Mouse (Mus musculus) forebrain, embryonic 14.5 days (tissue): ENCODE data around the gene Zic4. TPM values are rescaled to one million over a fixed set of nuclear protein-coding genes. Genes with fewer than 3 reads are reported as not detected.

Source experiments
- ATAC-seq: fragments of 200-750 bp; cut with Nextera tagmentation; 2 replicates; pipeline ENCODE4 v1.8.0; 2017; ENCODE audit warnings: mild to moderate bottlenecking, moderate library complexity
- DNase-seq: peaks from one replicate; pipeline ENCODE4 v3.0.0-alpha.2; 2015; ENCODE audit warnings: low spot score
- H3K27ac ChIP-seq: fragments of 300-500 bp; sonication (generic); 2 replicates; pipeline ENCODE4 v1.5.1; 2014; ENCODE audit warnings: low read depth, mild to moderate bottlenecking, control low read depth, low read length, moderate library complexity
- H3K27me3 ChIP-seq: fragments of 300-500 bp; sonication (generic); replicated peaks from 2 replicates; pipeline ENCODE4 v1.6.1; 2014; ENCODE audit warnings: low read length, control low read depth, mixed read lengths; ENCODE audit not compliant: control insufficient read depth, insufficient read depth
- H3K36me3 ChIP-seq: fragments of 300-500 bp; sonication (generic); 2 replicates; pipeline ENCODE4 v1.6.1; 2014; ENCODE audit warnings: low read length, control low read depth; ENCODE audit not compliant: control insufficient read depth, insufficient read depth
- H3K4me1 ChIP-seq: fragments of 300-500 bp; sonication (generic); 2 replicates; pipeline ENCODE4 v1.6.1; 2014; ENCODE audit warnings: antibody characterized with exemption, low read length, control low read depth; ENCODE audit not compliant: control insufficient read depth, insufficient read depth
- H3K4me2 ChIP-seq: fragments of 300-500 bp; sonication (generic); 2 replicates; pipeline ENCODE4 v1.6.1; 2014; ENCODE audit warnings: mild to moderate bottlenecking, control low read depth, low read length
- H3K4me3 ChIP-seq: fragments of 300-500 bp; sonication (generic); 2 replicates; pipeline ENCODE4 v1.5.1; 2014; ENCODE audit warnings: low read depth, low read length, control low read depth
- H3K9ac ChIP-seq: fragments of 300-500 bp; sonication (generic); 2 replicates; pipeline ENCODE4 v1.6.1; 2014; ENCODE audit warnings: mild to moderate bottlenecking, low read length, control low read depth, moderate library complexity
- H3K9me3 ChIP-seq: fragments of 300-500 bp; sonication (generic); replicated peaks from 2 replicates; pipeline ENCODE4 v1.6.1; 2016; ENCODE audit warnings: low read length, control low read depth, mixed read lengths; ENCODE audit not compliant: control insufficient read depth
- WGBS: fragments of 180-500 bp; shearing (Covaris S2); extraction: QIAGEN DNeasy Blood & Tissue Kit; methylation state at CpG from one replicate; pipeline ENCODE4 v1.1.7; 2014; 5-methylcytosine and 5-hydroxymethylcytosine counted together
- polyA plus RNA-seq: library from polyadenylated mRNA; unstranded; fragments of >200 nt; fragmentation: Nextera tagmentation; extraction: Ambion mirVana; gene quantifications from 2 replicates; pipeline ENCODE4 v1.2.1, GENCODE M21; 2014

Gene Zic4
- polyA plus RNA-seq, 1 experiment from 2014 or later: 45.1 TPM

GRCm38 (mm10) chr9:91373811-91374575 is 11.8 kb downstream of the Zic4 start:
- H3K36me3 ChIP-seq: no peaks in the 10 kb centered on the region
- ATAC-seq: no peak
- WGBS: 43% methylated on average over 3 of the region's 3 CpGs
- H3K9me3 ChIP-seq: no peaks in the 10 kb centered on the region
- peak overlapping the region; percentile 55 for H3K27ac ChIP-seq
- no peak overlapping the region for H3K4me3 ChIP-seq
- no peak for DNase-seq
- H3K4me1 ChIP-seq: no peaks in the 10 kb centered on the region
- peaks cover 87% of the 10 kb centered on the region for H3K27me3 ChIP-seq
- H3K4me2 ChIP-seq: peak overlapping the region; percentile 32; the same call in 1 of the 2 replicates
- H3K9ac ChIP-seq: 0 out of 2 replicates have a peak overlapping the region, but pooled peaks have one; percentile 2

GRCm38 (mm10) chr9:91374665-91375064 is 12.5 kb downstream of the Zic4 start:
- Histone ChIP-seq H3K9ac (no peak overlapping the region), H3K4me2 (peak overlapping the region; percentile 33), H3K27ac (peak overlapping the region; percentile 22; the same call in 1 of the 2 replicates), H3K4me3 (no peak overlapping the region), H3K36me3 (no peaks in the 10 kb centered on the region), H3K4me1 (no peaks in the 10 kb centered on the region), H3K27me3 (peaks cover 85% of the 10 kb centered on the region), H3K9me3 (no peaks in the 10 kb centered on the region)
- ATAC-seq: no peak
- 30% methylated on average over 4 of the region's 4 CpGs for WGBS
- no peak for DNase-seq

GRCm38 (mm10) chr9:91377036-91377872 is 15.0 kb downstream of the Zic4 start:
- DNase-seq (no peak), ATAC-seq (0 out of 2 replicates have a peak, but pooled peaks have one; percentile 16)
- Histone ChIP-seq H3K36me3 (no peaks in the 10 kb centered on the region), H3K27me3 (peaks cover 78% of the 10 kb centered on the region), H3K9ac (peak overlapping the region; percentile 35; the same call in 1 of the 2 replicates), H3K9me3 (no peaks in the 10 kb centered on the region), H3K4me1 (no peaks in the 10 kb centered on the region), H3K4me3 (peak overlapping the region; percentile 44; the same call in 1 of the 2 replicates), H3K4me2 (peak overlapping the region; percentile 72), H3K27ac (peak overlapping the region; percentile 95)
- 8% methylated on average over 14 of the region's 14 CpGs for WGBS

GRCm38 (mm10) chr9:91377873-91378150 is 15.6 kb downstream of the Zic4 start:
- under 1% methylated on average over 16 of the region's 16 CpGs for WGBS
- ATAC-seq (peak; percentile 57), DNase-seq (peak; percentile 81)
- no peaks in the 10 kb centered on the region for H3K36me3 ChIP-seq
- peak overlapping the region; percentile 80; the same call in 1 of the 2 replicates for H3K9ac ChIP-seq
- H3K4me2 ChIP-seq: peak overlapping the region; percentile 72
- H3K9me3 ChIP-seq: no peaks in the 10 kb centered on the region
- H3K27ac ChIP-seq: peak overlapping the region; percentile 95
- H3K4me3 ChIP-seq: peak overlapping the region; percentile 44; the same call in 1 of the 2 replicates
- H3K4me1 ChIP-seq: no peaks in the 10 kb centered on the region
- peaks cover 77% of the 10 kb centered on the region for H3K27me3 ChIP-seq

- no peaks in the 10 kb centered on the region for H3K36me3 ChIP-seq
- H3K4me1 ChIP-seq: no peaks in the 10 kb centered on the region
- peak overlapping the region; percentile 44 for H3K4me3 ChIP-seq
- peaks cover 77% of the 10 kb centered on the region for H3K27me3 ChIP-seq
- ATAC-seq: no peak
- peak overlapping the region; percentile 72 for H3K4me2 ChIP-seq
- H3K9me3 ChIP-seq: no peaks in the 10 kb centered on the region
- H3K9ac ChIP-seq: peak overlapping the region; percentile 80
- H3K27ac ChIP-seq: peak overlapping the region; percentile 95
- no peak for DNase-seq
- WGBS: 2% methylated on average over 48 of the region's 48 CpGs
Observed at GRCm38 (mm10) chr9:91378411-91379299, 16.4 kb downstream of the Zic4 start.

- no peaks in the 10 kb centered on the region for H3K36me3 ChIP-seq
- peak overlapping the region; percentile 72 for H3K4me2 ChIP-seq
- 9% methylated on average over 8 of the region's 8 CpGs for WGBS
- no peaks in the 10 kb centered on the region for H3K9me3 ChIP-seq
- ATAC-seq: no peak
- H3K4me1 ChIP-seq: no peaks in the 10 kb centered on the region
- peak overlapping the region; percentile 44 for H3K4me3 ChIP-seq
- peak overlapping the region; percentile 95 for H3K27ac ChIP-seq
- no peak for DNase-seq
- H3K9ac ChIP-seq: peak overlapping the region; percentile 80
- peaks cover 77% of the 10 kb centered on the region for H3K27me3 ChIP-seq
Observed at GRCm38 (mm10) chr9:91379300-91379635, 17.1 kb downstream of the Zic4 start.

- WGBS: 7% methylated on average over 10 of the region's 10 CpGs
- no peak for DNase-seq
- peak overlapping the region; percentile 72 for H3K4me2 ChIP-seq
- H3K27ac ChIP-seq: peak overlapping the region; percentile 95
- H3K9ac ChIP-seq: peak overlapping the region; percentile 80
- no peaks in the 10 kb centered on the region for H3K9me3 ChIP-seq
- no peaks in the 10 kb centered on the region for H3K4me1 ChIP-seq
- no peak for ATAC-seq
- no peaks in the 10 kb centered on the region for H3K36me3 ChIP-seq
- H3K27me3 ChIP-seq: peaks cover 78% of the 10 kb centered on the region
- peak overlapping the region; percentile 44 for H3K4me3 ChIP-seq
Observed at GRCm38 (mm10) chr9:91379781-91380457, 17.7 kb downstream of the Zic4 start.

- Histone ChIP-seq H3K4me1 (no peaks in the 10 kb centered on the region), H3K36me3 (no peaks in the 10 kb centered on the region), H3K9ac (peak overlapping the region; percentile 80), H3K27me3 (peaks cover 80% of the 10 kb centered on the region), H3K4me3 (peak overlapping the region; percentile 44), H3K9me3 (no peaks in the 10 kb centered on the region), H3K27ac (peak overlapping the region; percentile 95), H3K4me2 (peak overlapping the region; percentile 72)
- ATAC-seq: no peak
- WGBS: under 1% methylated on average over 9 of the region's 9 CpGs
- no peak for DNase-seq
Observed at GRCm38 (mm10) chr9:91380458-91380914, 18.3 kb downstream of the Zic4 start.
